ENCODE assay signal across 32 mouse cellular contexts in the genomic region with DNA sequence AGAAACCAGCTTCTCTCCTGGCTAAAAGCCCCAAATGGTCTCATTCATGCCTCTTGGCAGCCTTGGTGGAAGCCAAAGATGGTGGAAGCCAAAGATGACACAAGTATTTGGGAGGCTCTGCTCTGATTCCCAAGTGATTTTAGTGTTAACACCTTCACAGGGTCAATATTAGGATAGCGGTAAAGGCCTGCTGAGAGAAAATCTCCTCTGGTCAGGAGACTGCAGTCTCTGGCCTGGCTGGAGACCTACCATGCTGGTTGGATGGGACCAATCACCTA. TPM values are rescaled to one million over a fixed set of nuclear protein-coding genes. Genes with fewer than 3 reads are reported as not detected.
DNase-seq lines count a peak whose midpoint lies in the region; ATAC-seq and TF ChIP-seq lines count a peak whose summit lies in the region.
"Had no signal": no experiment of that assay in that cellular context is flagged by ENCODE, and none has a peak within 500 bp of the region (broad histone marks: within the 10 kb centered on the region; RNA-seq: fewer than 3 reads in every experiment).

No protein-coding gene starts in this region.

- TF ChIP-seq EP300 in MEL (IDR thresholded peaks at IDR 0.05; ENCODE audit: low read depth in 1 of 2, low read length in 2 of 2) = no peak

- no peak for TF ChIP-seq RAD21 in MEL (IDR thresholded peaks at IDR 0.05; ENCODE audit: low read depth, low read length)

- intact Hi-C loops in heart, postnatal 25 days (cut with DNase I) = loop anchor here (2.0 kb wide), 1 partner anchor 51 kb away; no protein-coding TSS in a partner anchor

- ATAC-seq in granulocyte monocyte progenitor cell, adult 5-6 weeks (replicated peaks; ENCODE audit: poor library complexity, severe bottlenecking) = peak; percentile 15
- ATAC-seq: activated CD4-positive, CD25-positive, alpha-beta regulatory T cell, adult 4 months; forebrain, postnatal 0 days; liver, postnatal 0 days had no signal

- H3K4me3 ChIP-seq in MEL (ENCODE audit: control insufficient read depth in 1 of 2, insufficient read depth in 1 of 2, low read depth in 2 of 2, low read length in 2 of 2) = no peak overlapping the region
- H3K4me3 ChIP-seq: forebrain, embryonic 10.5 days; hindbrain, embryonic 12.5 days; limb, embryonic 12.5 days; midbrain, embryonic 12.5 days had no signal

- no peak for TF ChIP-seq CTCF in MEL (IDR thresholded peaks at IDR 0.05 in 2 of 3, conservative IDR thresholded peaks at IDR 0.05 in 1 of 3; ENCODE audit: control insufficient read depth in 1 of 3, insufficient read depth in 1 of 3, low read depth in 2 of 3, low read length in 3 of 3, poor library complexity in 1 of 3, severe bottlenecking in 1 of 3)

- H3K4me1 ChIP-seq in MEL (ENCODE audit: control insufficient read depth in 1 of 2, insufficient read depth in 2 of 2, low read length in 2 of 2) = peaks cover 11 to 29% of the 10 kb centered on the region in 2 experiments
- H3K4me1 ChIP-seq: hindbrain, embryonic 12.5 days; limb, embryonic 12.5 days; midbrain, embryonic 12.5 days had no signal

- H3K79me2 ChIP-seq in MEL (ENCODE audit: control insufficient read depth, insufficient read depth, low read length, poor library complexity) = no peaks in the 10 kb centered on the region

- no peaks in the 10 kb centered on the region for H3K27me3 ChIP-seq in MEL (ENCODE audit: control insufficient read depth in 1 of 2, insufficient read depth in 2 of 2, low read length in 2 of 2)
- H3K27me3 ChIP-seq: hindbrain, embryonic 12.5 days; limb, embryonic 12.5 days had no signal

- H3K9ac ChIP-seq in MEL (ENCODE audit: control insufficient read depth, low read depth, low read length, poor library complexity, severe bottlenecking) = no peak overlapping the region
- H3K9ac ChIP-seq: forebrain, postnatal 0 days; hindbrain, embryonic 12.5 days; limb, embryonic 12.5 days; liver, postnatal 0 days; midbrain, embryonic 12.5 days had no signal

- no peak for TF ChIP-seq POLR2A in MEL (IDR thresholded peaks at IDR 0.05; ENCODE audit: control insufficient read depth in 1 of 2, insufficient read depth in 1 of 2, low read depth in 1 of 2, low read length in 2 of 2, poor library complexity in 1 of 2)

- H3K9me3 ChIP-seq in MEL (replicated peaks; ENCODE audit: insufficient read depth, low read length) = no peaks in the 10 kb centered on the region
- H3K9me3 ChIP-seq: hindbrain, embryonic 12.5 days; limb, embryonic 12.5 days; midbrain, embryonic 12.5 days had no signal

- peak; percentile 97 for DNase-seq in heart, adult 11 months
- no peak for DNase-seq in heart, postnatal 4 days
- DNase-seq in MEL (ENCODE audit: low read depth, low spot score) = peak; percentile 71
- peak; percentile 53 for DNase-seq in heart, postnatal 25 days (ENCODE audit: low spot score)
- no peak for DNase-seq in cerebellum, postnatal 10 days
- DNase-seq in urinary bladder, adult 18-20 months (ENCODE audit: low spot score in 2 of 2) = no peak
- DNase-seq in urinary bladder, postnatal 36 days (ENCODE audit: low spot score in 2 of 2) = no peak
- DNase-seq: adrenal gland, postnatal 25 days; cerebellum, adult 9-10 months; forebrain, postnatal 0 days; kidney, postnatal 25 days; layer of hippocampus, postnatal 36 days; liver, postnatal 0 days; lung, postnatal 10 days; thymus, postnatal 14 days had no signal

- H3K27ac ChIP-seq in MEL (ENCODE audit: control insufficient read depth, low read depth, low read length) = peak overlapping the region; percentile 70
- H3K27ac ChIP-seq: forebrain, embryonic 10.5 days; hindbrain, embryonic 12.5 days; limb, embryonic 12.5 days; midbrain, embryonic 12.5 days had no signal

- H3K36me3 ChIP-seq in MEL (ENCODE audit: control insufficient read depth in 1 of 2, insufficient read depth in 2 of 2, low read length in 2 of 2) = peaks cover 0 to 31% of the 10 kb centered on the region in 2 experiments; a peak in 2 of 4 replicates
- H3K36me3 ChIP-seq: forebrain, embryonic 10.5 days; G1E; hindbrain, embryonic 12.5 days; limb, embryonic 12.5 days; midbrain, embryonic 12.5 days had no signal

TF ChIP-seq in MEL, 35 proteins besides CTCF, POLR2A, EP300 and RAD21:
- no peak for TF ChIP-seq MAFK (IDR thresholded peaks at IDR 0.05; ENCODE audit: borderline replicate concordance, low read depth, low read length)
TF ChIP-seq in MEL: peak in this region for 0.

RNA-seq across cellular contexts. Expression of gene 1700012B07Rik, which starts 47.6 kb away (rescaled TPM):
- total RNA-seq in heart, postnatal 4 days (2021) = not detected
- total RNA-seq in MEL (2012; rRNA removed) = not detected in 2 replicates
- polyA plus RNA-seq in MEL (2012; ENCODE audit: insufficient read depth in 1 of 2, insufficient read length in 2 of 2, low read depth in 1 of 2, low replicate concordance in 2 of 2, missing spikeins in 1 of 2) = not detected
- not detected in 2 replicates for total RNA-seq in granulocyte monocyte progenitor cell, adult 5-6 weeks (2014; fragmentation: Nextera tagmentation)
- not detected in 2 replicates for total RNA-seq in granulocyte monocyte progenitor cell, adult 5-6 weeks (2017)
- total RNA-seq in heart, postnatal 25 days (2021) = not detected
- total RNA-seq: adrenal gland, postnatal 25 days; forebrain, postnatal 0 days; layer of hippocampus, adult 8-10 months; layer of hippocampus, postnatal 36 days; left cerebral cortex, postnatal 14 days; monocyte, adult 5-6 weeks had no signal
- polyA plus RNA-seq: cortical plate, adult 2 months; embryonic facial prominence, embryonic 11.5 days; forebrain, embryonic 10.5 days; forebrain, postnatal 0 days; G1E; heart, embryonic 14.5 days; hindbrain, embryonic 12.5 days; intestine, postnatal 0 days; kidney, embryonic 14.5 days; limb, embryonic 12.5 days; liver, embryonic 11.5 days; midbrain, embryonic 12.5 days; stomach, embryonic 14.5 days had no signal

Comparison
In these comparisons a context has a peak if more than half of its experiments do, and no peak if none do; other contexts are left out.
1. DNase-seq: peak in heart, adult 11 months (single experiment), MEL (single experiment) and heart, postnatal 25 days (single experiment); none in heart, postnatal 4 days (single experiment), cerebellum, postnatal 10 days (0 of 2), urinary bladder, adult 18-20 months (0 of 2) and urinary bladder, postnatal 36 days (0 of 2).